Mouse (Mus musculus) intestine, embryonic 15.5 days (tissue): ENCODE data around the gene Hsf2bp. TPM values are rescaled to one million over a fixed set of nuclear protein-coding genes. Genes with fewer than 3 reads are reported as not detected.

Experiments used
- ATAC-seq: fragments of 200-750 bp; cut with Nextera tagmentation; 2 replicates; pipeline ENCODE4 v1.8.0; 2017; ENCODE audit warnings: moderate TSS enrichment, moderate library complexity
- H3K27ac ChIP-seq: fragments of 300-500 bp; sonication (generic); 2 replicates; pipeline ENCODE4 v1.5.1; 2015; ENCODE audit warnings: mild to moderate bottlenecking, inconsistent platforms
- H3K27me3 ChIP-seq: fragments of 300-500 bp; sonication (generic); replicated peaks from 2 replicates; pipeline ENCODE4 v1.6.1; 2015; ENCODE audit warnings: inconsistent platforms
- H3K36me3 ChIP-seq: fragments of 300-500 bp; sonication (generic); 2 replicates; pipeline ENCODE4 v1.6.1; 2015; ENCODE audit warnings: inconsistent platforms
- H3K4me1 ChIP-seq: fragments of 300-500 bp; sonication (generic); replicated peaks from 2 replicates; pipeline ENCODE4 v1.6.1; 2015; ENCODE audit warnings: inconsistent platforms
- H3K4me2 ChIP-seq: fragments of 300-500 bp; sonication (generic); replicated peaks from 2 replicates; pipeline ENCODE4 v1.6.1; 2015; ENCODE audit warnings: mild to moderate bottlenecking, inconsistent platforms
- H3K4me3 ChIP-seq: fragments of 300-500 bp; sonication (generic); replicated peaks from 2 replicates; pipeline ENCODE4 v1.5.1; 2015; ENCODE audit warnings: inconsistent platforms
- H3K9ac ChIP-seq: fragments of 300-500 bp; sonication (generic); 2 replicates; pipeline ENCODE4 v1.6.1; 2015; ENCODE audit warnings: inconsistent platforms
- H3K9me3 ChIP-seq: fragments of 300-500 bp; sonication (generic); 2 replicates; pipeline ENCODE4 v1.6.1; 2016; ENCODE audit warnings: inconsistent platforms
- WGBS: fragments of 180-500 bp; shearing (Covaris S2); methylation state at CpG from one replicate; pipeline ENCODE4 v1.1.7; 2015; 5-methylcytosine and 5-hydroxymethylcytosine counted together
- polyA plus RNA-seq: library from polyadenylated mRNA; unstranded; fragments of >200 nt; fragmentation: Nextera tagmentation; extraction: Ambion mirVana; gene quantifications from 2 replicates; pipeline ENCODE4 v1.2.1, GENCODE M21; 2015

The Hsf2bp gene
- polyA plus RNA-seq, 1 experiment from 2014 or later, result 0.33 TPM

DNA sequence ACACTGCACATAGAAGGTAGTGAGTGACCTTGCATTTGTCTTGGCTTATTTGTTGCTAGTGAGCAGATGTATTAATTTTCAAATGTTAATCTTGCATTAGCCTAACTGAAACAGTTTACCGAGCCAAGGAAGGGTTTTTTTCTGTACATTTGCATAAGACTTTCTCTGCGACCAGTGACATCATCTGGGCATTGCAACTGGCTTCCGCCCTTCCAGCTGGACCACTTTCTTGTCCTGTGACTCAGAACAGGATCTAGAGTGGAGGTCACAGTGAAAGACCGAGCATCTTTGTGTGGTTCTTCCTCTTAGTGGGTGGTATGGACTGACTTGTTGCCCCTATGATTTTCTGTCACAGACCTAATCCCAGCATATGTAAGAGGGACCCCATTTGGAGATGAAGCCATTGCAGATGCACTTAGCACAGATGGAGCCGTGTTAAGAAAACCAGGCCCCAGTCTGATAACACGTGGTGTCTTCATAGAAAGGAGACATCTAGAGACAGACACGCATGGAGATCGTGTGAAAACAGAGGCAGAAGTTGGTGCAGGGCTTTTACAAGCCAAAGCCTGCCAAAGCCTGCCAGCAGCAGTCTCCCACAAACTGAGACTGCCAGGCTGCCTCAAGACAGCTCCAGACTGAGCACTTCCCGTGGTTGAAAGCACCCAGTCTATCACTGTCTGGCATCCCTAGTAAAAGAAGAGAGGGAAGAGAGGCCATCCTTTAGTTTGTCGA, 108.1 kb downstream of the Hsf2bp start:
- no peak overlapping the region for H3K27ac ChIP-seq
- no peak for ATAC-seq
- H3K36me3 ChIP-seq, result no peaks in the 10 kb centered on the region
- H3K9ac ChIP-seq, result no peak overlapping the region
- no peak overlapping the region for H3K4me2 ChIP-seq
- 80% methylated on average over 10 of the region's 10 CpGs for WGBS
- 0 out of 2 replicates have a peak, but pooled peaks cover 6% of the 10 kb centered on the region for H3K4me1 ChIP-seq
- no peaks in the 10 kb centered on the region for H3K27me3 ChIP-seq
- no peaks in the 10 kb centered on the region for H3K9me3 ChIP-seq
- no peak overlapping the region for H3K4me3 ChIP-seq

- no peaks in the 10 kb centered on the region for H3K27me3 ChIP-seq
- no peak overlapping the region for H3K9ac ChIP-seq
- no peaks in the 10 kb centered on the region for H3K9me3 ChIP-seq
- H3K4me1 ChIP-seq, result peaks cover 4% of the 10 kb centered on the region; the same call in 1 of the 2 replicates
- H3K27ac ChIP-seq, result no peak overlapping the region
- ATAC-seq, result no peak
- H3K36me3 ChIP-seq, result no peaks in the 10 kb centered on the region
- no peak overlapping the region for H3K4me2 ChIP-seq
- WGBS, result 70% methylated on average over 4 of the region's 4 CpGs
- H3K4me3 ChIP-seq, result no peak overlapping the region
Measured at GRCm38 (mm10) chr17:31924229-31924628, 111.9 kb downstream of the Hsf2bp start.

GRCm38 (mm10) chr17:31923310-31923970, 112.7 kb downstream of the Hsf2bp start:
- no peak overlapping the region for H3K4me3 ChIP-seq
- no peak for ATAC-seq
- no peak overlapping the region for H3K4me2 ChIP-seq
- peaks cover 4% of the 10 kb centered on the region; the same call in 1 of the 2 replicates for H3K4me1 ChIP-seq
- no peak overlapping the region for H3K9ac ChIP-seq
- H3K27ac ChIP-seq, result no peak overlapping the region
- H3K36me3 ChIP-seq, result no peaks in the 10 kb centered on the region
- H3K27me3 ChIP-seq, result no peaks in the 10 kb centered on the region
- no peaks in the 10 kb centered on the region for H3K9me3 ChIP-seq
- 76% methylated on average over 7 of the region's 7 CpGs for WGBS

DNA sequence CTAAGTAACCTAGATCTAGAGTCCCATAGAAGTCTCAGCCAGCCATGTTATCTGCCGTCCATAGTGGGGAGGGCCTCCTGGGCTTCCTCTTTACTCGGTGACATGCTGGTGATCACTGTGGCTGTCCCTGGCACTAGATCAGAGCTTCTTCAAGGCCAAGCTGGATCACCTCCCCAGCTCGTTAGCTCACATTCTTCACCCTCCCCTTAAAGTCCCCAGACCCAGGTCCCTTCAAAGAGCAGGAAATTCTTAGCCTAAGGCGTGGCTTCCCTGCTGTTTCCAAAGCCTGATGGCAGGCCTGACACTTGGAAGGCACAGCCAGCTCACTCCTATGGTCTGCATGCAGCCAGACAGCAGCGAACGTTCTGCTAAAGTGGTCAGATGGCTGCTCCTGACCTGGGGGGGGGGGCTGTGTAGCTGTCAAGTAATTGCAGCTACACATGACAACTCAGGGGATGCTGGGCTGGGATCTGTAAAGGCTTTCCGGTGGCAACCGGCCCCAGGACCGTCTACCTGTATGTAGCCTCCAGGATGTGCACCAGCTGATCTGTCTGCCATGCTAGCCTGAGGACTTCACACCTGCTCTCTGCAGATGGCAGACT, 115.5 kb downstream of the Hsf2bp start:
- Histone ChIP-seq H3K4me2 (no peak overlapping the region), H3K4me1 (peaks cover 4% of the 10 kb centered on the region; the same call in 1 of the 2 replicates), H3K27ac (no peak overlapping the region), H3K9ac (no peak overlapping the region), H3K36me3 (no peaks in the 10 kb centered on the region), H3K27me3 (no peaks in the 10 kb centered on the region), H3K9me3 (no peaks in the 10 kb centered on the region), H3K4me3 (no peak overlapping the region)
- WGBS, result 48% methylated on average over 9 of the region's 9 CpGs
- no peak for ATAC-seq

DNA sequence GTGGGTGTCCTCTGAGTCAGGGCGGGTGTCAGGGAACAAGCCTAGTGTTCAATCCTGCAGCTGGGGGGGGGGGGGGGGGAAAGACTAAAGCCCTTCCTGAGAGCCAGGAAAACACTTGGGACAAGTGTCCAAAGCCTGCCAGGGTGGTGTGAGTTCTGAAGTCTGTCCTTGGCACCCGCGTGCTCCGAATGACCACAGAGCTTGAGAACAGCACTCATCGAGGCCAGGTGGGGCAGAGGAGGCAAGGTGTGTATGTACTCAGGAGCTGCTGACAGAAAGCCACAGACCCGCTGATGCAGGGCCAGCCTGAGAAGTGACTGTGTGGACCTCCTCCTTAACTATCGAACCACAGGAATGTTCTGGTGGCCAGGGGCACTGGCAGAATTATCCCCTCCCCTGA, 116.5 kb downstream of the Hsf2bp start:
- no peak for ATAC-seq
- no peaks in the 10 kb centered on the region for H3K36me3 ChIP-seq
- no peak overlapping the region for H3K9ac ChIP-seq
- no peak overlapping the region for H3K4me3 ChIP-seq
- WGBS, result 72% methylated on average over 7 of the region's 7 CpGs
- no peak overlapping the region for H3K4me2 ChIP-seq
- peaks cover 4% of the 10 kb centered on the region; the same call in 1 of the 2 replicates for H3K4me1 ChIP-seq
- no peak overlapping the region for H3K27ac ChIP-seq
- no peaks in the 10 kb centered on the region for H3K27me3 ChIP-seq
- H3K9me3 ChIP-seq, result no peaks in the 10 kb centered on the region

DNA sequence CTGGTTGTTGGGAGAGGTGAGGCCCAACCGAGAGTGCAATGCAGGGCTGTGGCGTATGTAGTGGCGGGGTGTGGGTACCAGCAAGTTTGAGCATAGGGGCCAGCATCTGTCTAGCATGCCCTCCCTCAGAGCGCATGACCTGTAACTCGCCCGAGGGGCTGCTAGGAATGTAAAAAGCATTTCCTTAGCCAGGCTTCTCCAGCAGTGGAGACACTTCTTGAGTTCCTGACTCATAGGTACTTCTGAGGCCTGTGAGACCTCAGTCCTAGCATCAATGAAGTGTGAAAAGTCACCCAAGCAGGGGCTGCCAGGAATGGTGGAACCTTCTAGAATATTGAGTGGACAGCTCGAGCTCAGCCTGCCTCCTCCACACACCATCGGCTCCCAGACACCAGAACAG, 117.8 kb downstream of the Hsf2bp start:
- Histone ChIP-seq H3K4me3 (no peak overlapping the region), H3K9ac (no peak overlapping the region), H3K27me3 (no peaks in the 10 kb centered on the region), H3K9me3 (no peaks in the 10 kb centered on the region), H3K36me3 (no peaks in the 10 kb centered on the region), H3K4me2 (no peak overlapping the region), H3K27ac (no peak overlapping the region), H3K4me1 (peaks cover 4% of the 10 kb centered on the region; the same call in 1 of the 2 replicates)
- ATAC-seq, result no peak
- 91% methylated on average over 8 of the region's 8 CpGs for WGBS

DNA sequence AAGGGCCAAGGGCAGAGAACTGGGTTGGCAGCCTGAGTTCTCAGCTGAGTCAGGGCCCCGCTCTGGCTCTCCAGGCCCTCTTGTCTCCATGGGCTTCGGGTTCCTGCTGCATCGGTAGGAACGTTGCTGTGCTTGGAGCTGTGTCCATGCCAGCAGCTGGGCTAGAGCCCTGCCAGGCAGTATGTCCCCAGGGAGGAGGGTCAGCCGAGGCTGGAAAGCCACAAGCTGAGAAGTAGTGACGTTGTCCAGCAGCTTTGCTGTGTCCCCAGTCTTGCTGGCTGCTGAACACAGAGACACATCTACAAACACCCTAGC, 119.7 kb downstream of the Hsf2bp start:
- WGBS, result 70% methylated on average over 6 of the region's 6 CpGs
- H3K9ac ChIP-seq, result no peak overlapping the region
- H3K27me3 ChIP-seq, result no peaks in the 10 kb centered on the region
- H3K36me3 ChIP-seq, result no peaks in the 10 kb centered on the region
- no peak overlapping the region for H3K4me3 ChIP-seq
- no peaks in the 10 kb centered on the region for H3K9me3 ChIP-seq
- ATAC-seq, result no peak
- H3K4me1 ChIP-seq, result peaks cover 12% of the 10 kb centered on the region; the same call in 1 of the 2 replicates
- no peak overlapping the region for H3K27ac ChIP-seq
- no peak overlapping the region for H3K4me2 ChIP-seq

GRCm38 (mm10) chr17:31915756-31916460, 120.2 kb downstream of the Hsf2bp start:
- no peak overlapping the region for H3K9ac ChIP-seq
- no peak overlapping the region for H3K27ac ChIP-seq
- WGBS, result 67% methylated on average over 18 of the region's 18 CpGs
- no peaks in the 10 kb centered on the region for H3K36me3 ChIP-seq
- no peak overlapping the region for H3K4me3 ChIP-seq
- no peaks in the 10 kb centered on the region for H3K27me3 ChIP-seq
- no peaks in the 10 kb centered on the region for H3K9me3 ChIP-seq
- no peak overlapping the region for H3K4me2 ChIP-seq
- ATAC-seq, result no peak
- peaks cover 9% of the 10 kb centered on the region; the same call in 1 of the 2 replicates for H3K4me1 ChIP-seq

- H3K36me3 ChIP-seq, result no peaks in the 10 kb centered on the region
- no peak overlapping the region for H3K4me3 ChIP-seq
- no peaks in the 10 kb centered on the region for H3K27me3 ChIP-seq
- no peak for ATAC-seq
- H3K4me1 ChIP-seq, result 0 out of 2 replicates have a peak, but pooled peaks cover 8% of the 10 kb centered on the region
- H3K27ac ChIP-seq, result no peak overlapping the region
- H3K4me2 ChIP-seq, result no peak overlapping the region
- H3K9ac ChIP-seq, result no peak overlapping the region
- H3K9me3 ChIP-seq, result no peaks in the 10 kb centered on the region
- WGBS, result 88% methylated on average over 5 of the region's 5 CpGs
Measured at GRCm38 (mm10) chr17:31914323-31914722, 121.8 kb downstream of the Hsf2bp start.

GRCm38 (mm10) chr17:31912881-31913662, 123.1 kb downstream of the Hsf2bp start:
- H3K36me3 ChIP-seq, result no peaks in the 10 kb centered on the region
- no peak for ATAC-seq
- 0 out of 2 replicates have a peak, but pooled peaks cover 8% of the 10 kb centered on the region for H3K4me1 ChIP-seq
- H3K9ac ChIP-seq, result 0 out of 2 replicates have a peak overlapping the region, but pooled peaks have one; percentile 2
- H3K27ac ChIP-seq, result no peak overlapping the region
- WGBS, result 65% methylated on average over 18 of the region's 18 CpGs
- H3K27me3 ChIP-seq, result no peaks in the 10 kb centered on the region
- H3K9me3 ChIP-seq, result no peaks in the 10 kb centered on the region
- H3K4me3 ChIP-seq, result no peak overlapping the region
- H3K4me2 ChIP-seq, result no peak overlapping the region

GRCm38 (mm10) chr17:31912387-31912786, 123.8 kb downstream of the Hsf2bp start:
- H3K36me3 ChIP-seq, result no peaks in the 10 kb centered on the region
- no peak for ATAC-seq
- H3K27ac ChIP-seq, result no peak overlapping the region
- H3K9ac ChIP-seq, result no peak overlapping the region
- H3K4me1 ChIP-seq, result 0 out of 2 replicates have a peak, but pooled peaks cover 8% of the 10 kb centered on the region
- no peak overlapping the region for H3K4me3 ChIP-seq
- no peak overlapping the region for H3K4me2 ChIP-seq
- H3K27me3 ChIP-seq, result no peaks in the 10 kb centered on the region
- no peaks in the 10 kb centered on the region for H3K9me3 ChIP-seq
- 74% methylated on average over 16 of the region's 16 CpGs for WGBS
